Mouse (Mus musculus): ENCODE results near the gene Efcab9.

DNA sequence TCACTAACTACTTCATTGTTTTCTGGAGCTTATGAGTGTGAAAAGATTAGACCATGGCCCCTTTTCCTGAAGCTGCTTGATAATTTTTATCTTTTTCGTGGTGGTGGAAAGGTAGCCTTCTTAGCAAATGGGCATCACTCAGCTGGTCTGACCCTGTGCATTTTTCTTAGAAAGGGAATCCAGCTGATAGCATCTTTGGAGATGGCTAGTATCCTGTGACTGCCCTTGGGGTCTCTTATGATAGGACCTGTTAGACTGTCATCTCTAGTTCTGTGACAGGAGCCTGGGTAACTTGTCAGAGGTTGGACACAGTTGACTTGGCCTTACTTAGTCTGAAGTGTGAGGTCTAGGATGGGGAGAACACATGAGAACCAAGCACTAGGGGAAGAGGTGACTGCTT lies 12.5 kb downstream of the Efcab9 start:
- no peak for TF ChIP-seq CTCF (IDR thresholded peaks at IDR 0.05; ENCODE audit: insufficient read depth, low read length)
- TF ChIP-seq POLR2A (IDR thresholded peaks at IDR 0.05; ENCODE audit: borderline replicate concordance, extremely low read depth, low read depth, low read length) = no peak

All from lung, adult 2 months (tissue).